Mouse (Mus musculus): Measurements from ENCODE around the gene Rnf41.

The Rnf41 gene

DNA sequence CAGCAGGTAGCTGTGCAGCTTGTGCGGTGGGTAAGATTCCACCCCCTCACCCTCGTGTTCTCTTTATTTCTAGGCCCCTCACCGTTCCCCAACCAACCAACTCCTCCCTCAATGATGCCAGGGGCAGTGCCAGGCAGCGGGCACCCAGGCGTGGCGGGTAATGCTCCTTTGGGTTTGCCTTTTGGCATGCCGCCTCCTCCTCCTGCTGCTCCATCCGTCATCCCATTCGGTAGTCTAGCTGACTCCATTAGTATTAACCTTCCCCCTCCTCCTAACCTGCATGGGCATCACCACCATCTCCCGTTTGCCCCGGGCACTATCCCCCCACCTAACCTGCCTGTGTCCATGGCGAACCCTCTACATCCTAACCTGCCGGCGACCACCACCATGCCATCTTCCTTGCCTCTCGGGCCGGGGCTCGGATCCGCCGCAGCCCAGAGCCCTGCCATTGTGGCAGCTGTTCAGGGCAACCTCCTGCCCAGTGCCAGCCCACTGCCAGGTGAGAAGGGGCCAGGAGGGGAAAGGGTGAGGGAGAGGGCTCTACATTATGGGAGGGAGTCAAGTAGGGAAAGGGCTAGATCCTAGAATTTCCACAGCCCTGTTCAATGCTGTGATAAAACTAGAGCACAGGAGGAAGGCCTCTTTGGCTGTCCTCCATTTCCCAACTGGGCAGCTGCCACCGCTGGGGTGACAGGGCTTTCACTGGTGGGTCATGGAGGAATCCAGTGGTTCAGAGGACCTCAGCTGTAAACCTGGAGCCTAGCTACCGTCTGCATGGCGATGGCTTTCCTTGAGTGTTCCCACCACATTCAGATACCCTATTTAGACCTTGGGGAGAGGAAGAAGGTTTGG lies 76.6 kb downstream of the Rnf41 start:
- no peak for DNase-seq (ENCODE audit: low spot score)

DNA sequence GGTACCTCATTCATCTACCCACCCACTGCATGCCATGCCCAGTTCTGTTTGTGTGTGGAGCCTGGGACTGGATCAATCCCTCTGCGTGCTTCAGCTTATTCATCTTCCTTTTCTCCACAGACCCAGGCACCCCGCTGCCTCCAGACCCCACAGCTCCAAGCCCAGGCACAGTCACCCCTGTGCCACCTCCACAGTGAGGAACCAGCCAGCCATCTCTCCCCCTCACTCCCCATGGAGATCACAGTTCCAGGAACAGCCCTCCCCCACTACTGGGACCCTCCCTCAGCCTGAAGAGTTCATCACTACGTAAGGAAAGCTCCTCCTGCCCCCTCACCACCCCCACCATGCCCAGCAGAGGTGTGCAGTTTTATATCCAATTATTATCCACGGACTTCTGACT lies 77.3 kb downstream of the Rnf41 start:
- DNase-seq (ENCODE audit: low spot score): no peak

- no peak for DNase-seq (ENCODE audit: low spot score)
These were observed 77.9 kb downstream of the Rnf41 start for GRCm38 (mm10) chr10:128489380-128489779.

DNA sequence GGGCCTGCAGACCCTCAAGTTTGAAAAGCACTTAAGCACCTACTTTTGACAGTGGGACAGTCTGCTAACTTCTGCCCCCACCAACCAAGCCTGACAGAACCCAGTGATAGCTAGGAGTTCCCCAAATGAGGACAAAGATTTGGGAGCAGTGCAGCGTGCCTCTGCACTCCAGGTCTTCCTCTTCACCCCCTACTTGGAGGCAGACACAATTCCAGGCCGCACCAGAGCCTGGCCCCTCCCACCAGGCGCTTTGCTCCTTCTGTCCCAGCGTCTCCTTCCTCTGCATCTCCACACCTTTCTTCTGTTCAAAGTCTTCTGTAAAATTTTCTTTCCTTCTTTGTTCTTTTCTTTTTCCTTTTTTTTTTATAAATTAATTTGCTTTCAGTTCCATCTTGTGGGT lies 78.3 kb downstream of the Rnf41 start:
- DNase-seq (ENCODE audit: low spot score): no peak

GRCm38 (mm10) chr10:128490232-128490631 lies 78.8 kb downstream of the Rnf41 start:
- no peak for DNase-seq (ENCODE audit: low spot score)

- no peak for DNase-seq (ENCODE audit: low spot score)
These were observed 79.5 kb downstream of the Rnf41 start for GRCm38 (mm10) chr10:128490912-128491311.
